Mouse (Mus musculus) neural tube, embryonic 14.5 days (tissue): ENCODE results near the gene Arv1. TPM values are rescaled to one million over a fixed set of nuclear protein-coding genes. Genes with fewer than 3 reads are reported as not detected.

Experiments used
- ATAC-seq: fragments of 200-750 bp; cut with Nextera tagmentation; 2 replicates; pipeline ENCODE4 v1.8.0; 2017; ENCODE audit warnings: low read depth, mild to moderate bottlenecking, moderate TSS enrichment, moderate library complexity
- H3K27ac ChIP-seq: fragments of 300-500 bp; sonication (generic); 2 replicates; pipeline ENCODE4 v1.5.1; 2014; ENCODE audit warnings: low read depth, mild to moderate bottlenecking, control low read depth, low read length, moderate library complexity, mixed read lengths
- H3K27me3 ChIP-seq: fragments of 300-500 bp; sonication (generic); 2 replicates; pipeline ENCODE4 v1.6.1; 2014; ENCODE audit warnings: low read length; ENCODE audit not compliant: control insufficient read depth, insufficient read depth
- H3K36me3 ChIP-seq: fragments of 300-500 bp; sonication (generic); 2 replicates; pipeline ENCODE4 v1.6.1; 2014; ENCODE audit warnings: low read length, mixed read lengths; ENCODE audit not compliant: control insufficient read depth, insufficient read depth
- H3K4me1 ChIP-seq: fragments of 300-500 bp; sonication (generic); 2 replicates; pipeline ENCODE4 v1.6.1; 2014; ENCODE audit warnings: low read length; ENCODE audit not compliant: control insufficient read depth, insufficient read depth
- H3K4me2 ChIP-seq: fragments of 300-500 bp; sonication (generic); 2 replicates; pipeline ENCODE4 v1.6.1; 2014; ENCODE audit warnings: mild to moderate bottlenecking, low read depth, low read length, control low read depth
- H3K4me3 ChIP-seq: fragments of 300-500 bp; sonication (generic); 2 replicates; pipeline ENCODE4 v1.5.1; 2014; ENCODE audit warnings: low read depth, low read length, control low read depth, mixed read lengths
- H3K9ac ChIP-seq: fragments of 300-500 bp; sonication (generic); replicated peaks from 2 replicates; pipeline ENCODE4 v1.6.1; 2014; ENCODE audit warnings: low read depth, mild to moderate bottlenecking, control low read depth, low read length, mixed read lengths
- H3K9me3 ChIP-seq: fragments of 300-500 bp; sonication (generic); 2 replicates; pipeline ENCODE4 v1.6.1; 2016; ENCODE audit warnings: low read length; ENCODE audit not compliant: control insufficient read depth
- WGBS: fragments of 180-500 bp; shearing (Covaris S2); extraction: QIAGEN DNeasy Blood & Tissue Kit; methylation state at CpG from one replicate; pipeline ENCODE4 v1.1.7; 2014; 5-methylcytosine and 5-hydroxymethylcytosine counted together
- polyA plus RNA-seq: library from polyadenylated mRNA; unstranded; fragments of >200 nt; fragmentation: Nextera tagmentation; extraction: Ambion mirVana; gene quantifications from 2 replicates; pipeline ENCODE4 v1.2.1, GENCODE M21; 2014

Gene Arv1
- 38.0 and 39.3 TPM in 2 replicates for polyA plus RNA-seq

GRCm38 (mm10) chr8:124721862-124722515 lies at the start of gene Arv1, which contains the start of gene Ttc13:
TSS of gene Arv1 (plus strand) at chr8:124722139.
TSS of gene Ttc13 (minus strand) at chr8:124721983.
- Histone ChIP-seq H3K4me1 (peaks cover 21% of the 10 kb centered on the region), H3K4me2 (peak within 1 kb of the TSS; percentile 89), H3K36me3 (peaks cover 6% of the 10 kb centered on the region; the same call in 1 of the 2 replicates), H3K9me3 (no peaks in the 10 kb centered on the region), H3K4me3 (peak within 1 kb of the TSS; percentile 89), H3K27ac (peak within 1 kb of the TSS; percentile 60; the same call in 1 of the 2 replicates), H3K9ac (peak within 1 kb of the TSS; percentile 85), H3K27me3 (no peaks in the 10 kb centered on the region)
- WGBS, result under 1% methylated on average over 59 of the region's 59 CpGs
- ATAC-seq, result peak; percentile 100

- Histone ChIP-seq H3K9ac (no peak overlapping the region), H3K4me2 (no peak overlapping the region), H3K36me3 (peaks cover 26% of the 10 kb centered on the region), H3K27me3 (no peaks in the 10 kb centered on the region), H3K4me3 (no peak overlapping the region), H3K4me1 (no peaks in the 10 kb centered on the region), H3K27ac (no peak overlapping the region), H3K9me3 (no peaks in the 10 kb centered on the region)
- WGBS, result 94% methylated on average over 2 of the region's 2 CpGs
- no peak for ATAC-seq
These were observed 49.6 kb upstream of the Arv1 start for GRCm38 (mm10) chr8:124672345-124672744.

GRCm38 (mm10) chr8:124676661-124677060 lies 45.3 kb upstream of the Arv1 start:
- H3K4me3 ChIP-seq, result no peak overlapping the region
- H3K9me3 ChIP-seq, result no peaks in the 10 kb centered on the region
- peaks cover 45% of the 10 kb centered on the region for H3K36me3 ChIP-seq
- no peak overlapping the region for H3K27ac ChIP-seq
- no peak for ATAC-seq
- H3K4me1 ChIP-seq, result no peaks in the 10 kb centered on the region
- 0 out of 2 replicates have a peak overlapping the region, but pooled peaks have one; percentile 5 for H3K9ac ChIP-seq
- no peaks in the 10 kb centered on the region for H3K27me3 ChIP-seq
- H3K4me2 ChIP-seq, result no peak overlapping the region
- whole genome bisulfite sequencing, result 91% methylated on average over 4 of the region's 4 CpGs

GRCm38 (mm10) chr8:124677078-124677477 lies 44.9 kb upstream of the Arv1 start:
- H3K4me1 ChIP-seq, result no peaks in the 10 kb centered on the region
- H3K27ac ChIP-seq, result no peak overlapping the region
- peaks cover 48% of the 10 kb centered on the region for H3K36me3 ChIP-seq
- H3K9ac ChIP-seq, result 0 out of 2 replicates have a peak overlapping the region, but pooled peaks have one; percentile 5
- H3K9me3 ChIP-seq, result no peaks in the 10 kb centered on the region
- H3K27me3 ChIP-seq, result no peaks in the 10 kb centered on the region
- WGBS, result 84% methylated on average over 7 of the region's 7 CpGs
- no peak overlapping the region for H3K4me3 ChIP-seq
- ATAC-seq, result no peak
- H3K4me2 ChIP-seq, result no peak overlapping the region

- Histone ChIP-seq H3K4me3 (no peak overlapping the region), H3K27me3 (no peaks in the 10 kb centered on the region), H3K9me3 (no peaks in the 10 kb centered on the region), H3K4me2 (no peak overlapping the region), H3K4me1 (no peaks in the 10 kb centered on the region), H3K27ac (no peak overlapping the region), H3K36me3 (peaks cover 46% of the 10 kb centered on the region), H3K9ac (0 out of 2 replicates have a peak overlapping the region, but pooled peaks have one; percentile 5)
- WGBS, result 50% methylated on average over 12 of the region's 12 CpGs
- peak; percentile 90 for ATAC-seq
These were observed 44.5 kb upstream of the Arv1 start for GRCm38 (mm10) chr8:124677486-124677885.

- no peak for ATAC-seq
- WGBS, result 95% methylated on average over 13 of the region's 13 CpGs
- H3K36me3 ChIP-seq, result peaks cover 44% of the 10 kb centered on the region
These were observed 43.7 kb upstream of the Arv1 start for GRCm38 (mm10) chr8:124678246-124678645.

GRCm38 (mm10) chr8:124681077-124681791 lies 40.7 kb upstream of the Arv1 start:
- no peaks in the 10 kb centered on the region for H3K9me3 ChIP-seq
- no peaks in the 10 kb centered on the region for H3K27me3 ChIP-seq
- no peak for ATAC-seq
- H3K4me1 ChIP-seq, result no peaks in the 10 kb centered on the region
- H3K4me2 ChIP-seq, result no peak overlapping the region
- H3K27ac ChIP-seq, result no peak overlapping the region
- H3K36me3 ChIP-seq, result peaks cover 45% of the 10 kb centered on the region
- no peak overlapping the region for H3K4me3 ChIP-seq
- no peak overlapping the region for H3K9ac ChIP-seq
- whole genome bisulfite sequencing, result 87% methylated on average over 10 of the region's 10 CpGs

More at GRCm38 (mm10) chr8:124678246-124678645, 43.7 kb upstream of the Arv1 start:
- H3K4me1 ChIP-seq, result no peaks in the 10 kb centered on the region
- H3K27me3 ChIP-seq, result no peaks in the 10 kb centered on the region
- H3K9ac ChIP-seq, result no peak overlapping the region
- no peak overlapping the region for H3K27ac ChIP-seq
- H3K4me3 ChIP-seq, result no peak overlapping the region
- H3K4me2 ChIP-seq, result no peak overlapping the region
- no peaks in the 10 kb centered on the region for H3K9me3 ChIP-seq

GRCm38 (mm10) chr8:124681792-124682157 lies 40.2 kb upstream of the Arv1 start:
- Histone ChIP-seq H3K9me3 (no peaks in the 10 kb centered on the region), H3K4me1 (no peaks in the 10 kb centered on the region), H3K27me3 (no peaks in the 10 kb centered on the region), H3K27ac (no peak overlapping the region), H3K36me3 (peaks cover 40% of the 10 kb centered on the region), H3K4me2 (no peak overlapping the region), H3K9ac (no peak overlapping the region), H3K4me3 (no peak overlapping the region)
- ATAC-seq, result no peak
- 88% methylated on average over 10 of the region's 10 CpGs for WGBS

- Histone ChIP-seq H3K27ac (no peak overlapping the region), H3K27me3 (no peaks in the 10 kb centered on the region), H3K4me1 (no peaks in the 10 kb centered on the region), H3K36me3 (peaks cover 38% of the 10 kb centered on the region), H3K4me2 (no peak overlapping the region), H3K9ac (no peak overlapping the region), H3K4me3 (no peak overlapping the region), H3K9me3 (no peaks in the 10 kb centered on the region)
- WGBS, result 83% methylated on average over 10 of the region's 10 CpGs
- no peak for ATAC-seq
These were observed 39.7 kb upstream of the Arv1 start for GRCm38 (mm10) chr8:124682218-124682617.
